ENCODE assay signal across 11 mouse cellular contexts in the genomic region with DNA sequence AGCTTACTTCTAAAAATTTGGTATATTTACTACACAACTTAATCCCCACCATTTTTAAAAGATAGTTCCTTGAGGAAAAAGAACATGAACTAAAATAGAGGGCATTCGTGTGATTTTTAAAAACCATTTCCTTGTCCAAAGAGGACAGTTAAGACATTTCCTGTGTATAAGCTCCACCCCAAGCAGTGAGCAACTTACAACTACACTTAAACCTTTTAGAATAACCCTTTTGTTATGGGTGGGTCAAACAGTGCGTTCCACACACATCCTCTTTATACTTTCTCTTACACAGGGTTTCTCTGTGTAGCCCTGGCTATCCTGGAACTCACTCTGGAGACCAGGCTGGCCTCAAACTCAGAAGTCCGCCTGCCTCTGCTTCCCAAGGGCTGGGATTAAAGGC.
A peak's percentile ranks its signal among the peaks of the same experiment; 100 is the strongest.
DNase-seq lines count a peak whose midpoint lies in the region; ATAC-seq and TF ChIP-seq lines count a peak whose summit lies in the region.
"Had no signal": no experiment of that assay in that cellular context is flagged by ENCODE, and none has a peak within 500 bp of the region (broad histone marks: within the 10 kb centered on the region; RNA-seq: fewer than 3 reads in every experiment).

No protein-coding gene starts in this region.

- TF ChIP-seq EP300 in heart, postnatal 0 days (IDR thresholded peaks at IDR 0.05; ENCODE audit: low read depth): no peak

- TF ChIP-seq CTCF in heart, postnatal 0 days (IDR thresholded peaks at IDR 0.05; ENCODE audit: low read depth): no peak
- TF ChIP-seq CTCF in cerebellum, adult 2 months (IDR thresholded peaks at IDR 0.05; ENCODE audit: borderline replicate concordance, insufficient read depth, low read depth, low read length): no peak

- 0 out of 2 replicates have a peak overlapping the region, but pooled peaks have one; percentile 18 for H3K27ac ChIP-seq in heart, postnatal 0 days (ENCODE audit: low read depth)
- H3K27ac ChIP-seq in liver, embryonic 16.5 days (ENCODE audit: low read length): peak overlapping the region; percentile 50; the same call in 1 of the 2 replicates
- no peak overlapping the region for H3K27ac ChIP-seq in cerebellum, adult 2 months (ENCODE audit: insufficient read depth, low read length)

- no peak for DNase-seq in heart, postnatal 0 days (ENCODE audit: low spot score)
- no peak for DNase-seq in heart, adult 8-10 months (ENCODE audit: low spot score)
- DNase-seq in CD4-positive, CD25-positive, alpha-beta regulatory T cell, adult 2 months (ENCODE audit: low read depth, low spot score): peak; percentile 51
- no peak for DNase-seq in cerebellum, adult 2 months
- DNase-seq in frontal cortex, postnatal 25 days (ENCODE audit: low spot score in 2 of 2): no peak
- DNase-seq in layer of hippocampus, postnatal 14 days (ENCODE audit: low spot score in 2 of 2): no peak
- DNase-seq: cerebellum, adult 18-20 months; layer of hippocampus, postnatal 36 days had no signal

- H3K9ac ChIP-seq in heart, postnatal 0 days (replicated peaks; ENCODE audit: low read depth, low read length): no peak overlapping the region
- H3K9ac ChIP-seq in liver, embryonic 16.5 days (ENCODE audit: low read depth, low read length): no peak overlapping the region

- no peaks in the 10 kb centered on the region for H3K9me3 ChIP-seq in heart, postnatal 0 days (replicated peaks; ENCODE audit: control insufficient read depth, low read length)
- no peaks in the 10 kb centered on the region for H3K9me3 ChIP-seq in liver, embryonic 16.5 days (replicated peaks; ENCODE audit: control insufficient read depth, low read length)

- H3K4me1 ChIP-seq in heart, postnatal 0 days (ENCODE audit: control insufficient read depth, insufficient read depth): peaks cover 65% of the 10 kb centered on the region
- H3K4me1 ChIP-seq in liver, embryonic 16.5 days (ENCODE audit: control insufficient read depth, low read depth, low read length): peaks cover 7% of the 10 kb centered on the region
- no peaks in the 10 kb centered on the region; the same call in 1 of the 2 replicates for H3K4me1 ChIP-seq in cerebellum, adult 2 months (ENCODE audit: control insufficient read depth, insufficient read depth, low read length)

- no peak for TF ChIP-seq POLR2A in cerebellum, adult 2 months (IDR thresholded peaks at IDR 0.05; ENCODE audit: borderline replicate concordance, insufficient read depth, low read length)

- H3K4me3 ChIP-seq in heart, postnatal 0 days (ENCODE audit: low read depth, low read length): no peak overlapping the region
- peak overlapping the region; percentile 64; the same call in 1 of the 2 replicates for H3K4me3 ChIP-seq in liver, embryonic 16.5 days (ENCODE audit: low read depth, low read length)
- H3K4me3 ChIP-seq in cerebellum, adult 2 months (replicated peaks; ENCODE audit: insufficient read depth, low read depth, low read length): no peak overlapping the region

- peak overlapping the region; percentile 78; the same call in 1 of the 2 replicates for H3K4me2 ChIP-seq in heart, postnatal 0 days (ENCODE audit: low read depth, low read length)
- H3K4me2 ChIP-seq in liver, embryonic 16.5 days (ENCODE audit: low read depth, low read length): peak overlapping the region; percentile 72

- WGBS in heart, postnatal 0 days: 60% methylated on average over 3 of the region's 3 CpGs
- 19% methylated on average over 3 of the region's 3 CpGs for WGBS in liver, embryonic 16.5 days (ENCODE audit: insufficient replicate concordance)
- WGBS in cerebellum, adult 2 months: 83% methylated on average over 3 of the region's 3 CpGs

- peaks cover 12% of the 10 kb centered on the region for H3K36me3 ChIP-seq in heart, postnatal 0 days (replicated peaks; ENCODE audit: control insufficient read depth, insufficient read depth, low read length)
- H3K36me3 ChIP-seq in liver, embryonic 16.5 days (ENCODE audit: control insufficient read depth, insufficient read depth): no peaks in the 10 kb centered on the region

- H3K27me3 ChIP-seq in heart, postnatal 0 days (ENCODE audit: control insufficient read depth, insufficient read depth, low read length): no peaks in the 10 kb centered on the region
- H3K27me3 ChIP-seq in liver, embryonic 16.5 days (ENCODE audit: control insufficient read depth, insufficient read depth, low read depth, low read length): peaks cover 16% of the 10 kb centered on the region
- no peaks in the 10 kb centered on the region for H3K27me3 ChIP-seq in cerebellum, adult 2 months (ENCODE audit: control insufficient read depth, insufficient read depth, low read length)
- H3K27me3 ChIP-seq: Patski had no signal

- no peak for ATAC-seq in heart, postnatal 0 days (ENCODE audit: insufficient read depth, low read depth)
- ATAC-seq in common myeloid progenitor, adult 5-6 weeks (replicated peaks; ENCODE audit: low read depth, poor library complexity, severe bottlenecking): 0 out of 2 replicates have a peak, but pooled peaks have one; percentile 13
- no peak for ATAC-seq in liver, embryonic 16.5 days (ENCODE audit: low read depth)
- ATAC-seq: Patski had no signal
